Mouse (Mus musculus) urinary bladder, postnatal 4 days (tissue): ENCODE measurements around the gene Plekhd1.
A peak's percentile ranks its signal among the peaks of the same experiment; 100 is the strongest.

Source experiments
- DNase-seq, 2 experiments: peaks; one replicate each; pipeline ENCODE4 v3.0.0; 2021 to 2022; ENCODE audit warnings: low spot score in 2 of 2

Gene Plekhd1

GRCm38 (mm10) chr12:80699144-80699531 lies 6.7 kb downstream of the Plekhd1 start:
- DNase-seq, result no peak

GRCm38 (mm10) chr12:80701332-80701731 lies 8.9 kb downstream of the Plekhd1 start:
- DNase-seq, result no peak

- no peak for DNase-seq
Observed at GRCm38 (mm10) chr12:80706208-80706914, 14.0 kb downstream of the Plekhd1 start.

GRCm38 (mm10) chr12:80706915-80707604 lies 14.7 kb downstream of the Plekhd1 start:
- DNase-seq, result no peak

GRCm38 (mm10) chr12:80715915-80716314 lies 23.5 kb downstream of the Plekhd1 start:
- DNase-seq, result no peak

GRCm38 (mm10) chr12:80719141-80719540 lies 26.8 kb downstream of the Plekhd1 start:
- no peak for DNase-seq

- DNase-seq, result no peak
Observed at GRCm38 (mm10) chr12:80720507-80720906, 28.1 kb downstream of the Plekhd1 start.

GRCm38 (mm10) chr12:80721458-80721857 lies 29.1 kb downstream of the Plekhd1 start:
- DNase-seq, result no peak

GRCm38 (mm10) chr12:80724853-80725559 lies 32.6 kb downstream of the Plekhd1 start:
- peak; percentile 65 to 91 for DNase-seq

GRCm38 (mm10) chr12:80728207-80728606 lies 35.8 kb downstream of the Plekhd1 start:
- DNase-seq, result no peak

- no peak for DNase-seq
Observed at GRCm38 (mm10) chr12:80728814-80729213, 36.4 kb downstream of the Plekhd1 start.

- DNase-seq, result no peak
Observed at GRCm38 (mm10) chr12:80729758-80730530, 37.6 kb downstream of the Plekhd1 start.

- peak; percentile 50 to 71 for DNase-seq
Observed at GRCm38 (mm10) chr12:80730567-80730966, 38.2 kb downstream of the Plekhd1 start.

- DNase-seq, result no peak
Observed at GRCm38 (mm10) chr12:80734526-80735470, 42.4 kb downstream of the Plekhd1 start.

GRCm38 (mm10) chr12:80736464-80737282 lies 44.3 kb downstream of the Plekhd1 start:
- DNase-seq, result no peak

- no peak for DNase-seq
Observed at GRCm38 (mm10) chr12:80737283-80737600, 44.9 kb downstream of the Plekhd1 start.

GRCm38 (mm10) chr12:80739482-80739881 lies 47.1 kb downstream of the Plekhd1 start:
- DNase-seq, result no peak

- DNase-seq, result no peak
Observed at GRCm38 (mm10) chr12:80744614-80745013, 52.2 kb downstream of the Plekhd1 start.

- DNase-seq, result no peak
Observed at GRCm38 (mm10) chr12:80746031-80746813, 53.8 kb downstream of the Plekhd1 start.
